ENCODE assay signal across 8 mouse cellular contexts in the genomic region with DNA sequence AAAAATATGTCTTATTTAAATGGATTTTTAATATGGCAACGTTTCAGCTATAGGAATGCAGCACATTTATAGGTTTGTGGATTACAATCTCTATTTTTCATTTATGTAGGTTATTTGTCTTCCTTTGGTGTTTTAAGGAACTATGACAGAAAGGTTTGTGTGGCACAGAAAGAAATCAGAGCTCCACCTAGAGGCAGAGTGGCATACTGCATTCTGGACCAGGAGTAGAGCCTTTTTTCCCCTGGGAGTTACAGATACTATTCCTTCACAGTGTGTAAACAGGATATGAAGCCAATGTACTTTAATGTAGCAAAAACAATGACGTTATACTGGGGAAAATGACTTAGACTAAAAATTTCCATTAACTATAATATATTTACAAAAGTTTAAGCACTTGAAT.
DNase-seq lines count a peak whose midpoint lies in the region; ATAC-seq and TF ChIP-seq lines count a peak whose summit lies in the region.
"Had no signal": no experiment of that assay in that cellular context is flagged by ENCODE, and none has a peak within 500 bp of the region (broad histone marks: within the 10 kb centered on the region; RNA-seq: fewer than 3 reads in every experiment).

No protein-coding gene starts in this region.

- H3K9ac ChIP-seq in kidney, postnatal 0 days (ENCODE audit: low read depth, low read length), result no peak overlapping the region
- no peak overlapping the region for H3K9ac ChIP-seq in liver, postnatal 0 days (replicated peaks)
- H3K9ac ChIP-seq: limb, embryonic 15.5 days had no signal

- H3K27ac ChIP-seq in kidney, postnatal 0 days, result no peak overlapping the region
- H3K27ac ChIP-seq in liver, postnatal 0 days (ENCODE audit: low read depth), result no peak overlapping the region
- H3K27ac ChIP-seq: limb, embryonic 15.5 days had no signal

- H3K27me3 ChIP-seq in C2C12 (ENCODE audit: control insufficient read depth, insufficient read depth, insufficient read length), result no peaks in the 10 kb centered on the region
- H3K27me3 ChIP-seq in kidney, postnatal 0 days (ENCODE audit: insufficient read depth, low read length), result no peaks in the 10 kb centered on the region
- no peaks in the 10 kb centered on the region for H3K27me3 ChIP-seq in liver, postnatal 0 days (ENCODE audit: insufficient read depth, low read length)
- H3K27me3 ChIP-seq: limb, embryonic 15.5 days had no signal

- H3K79me3 ChIP-seq in C2C12 (ENCODE audit: low read depth), result no peaks in the 10 kb centered on the region

- ATAC-seq in kidney, postnatal 0 days (replicated peaks; ENCODE audit: low FRiP score, low read depth), result no peak
- ATAC-seq in liver, postnatal 0 days, result no peak; the same call in 1 of the 2 replicates

- H3K79me2 ChIP-seq in C2C12 (ENCODE audit: control insufficient read depth, insufficient read depth), result no peaks in the 10 kb centered on the region

- peak; percentile 70 for DNase-seq in ES-CJ7 (ENCODE audit: low read depth, low spot score)
- peak; percentile 6 for DNase-seq in cerebellum, adult 8-10 months
- peak; percentile 73 to 74 for DNase-seq in frontal cortex, postnatal 36 days (ENCODE audit: low spot score in 2 of 2)
- DNase-seq in kidney, postnatal 0 days (ENCODE audit: low spot score), result peak; percentile 80
- DNase-seq in liver, postnatal 0 days, result peak; percentile 65
- DNase-seq in right cerebral cortex, postnatal 14 days, result peak; percentile 75

- no peaks in the 10 kb centered on the region for H3K36me3 ChIP-seq in C2C12 (ENCODE audit: control insufficient read depth, insufficient read depth)
- H3K36me3 ChIP-seq in kidney, postnatal 0 days (ENCODE audit: insufficient read depth, low read length), result no peaks in the 10 kb centered on the region
- H3K36me3 ChIP-seq in liver, postnatal 0 days (replicated peaks; ENCODE audit: insufficient read depth, low read length), result no peaks in the 10 kb centered on the region
- H3K36me3 ChIP-seq: limb, embryonic 15.5 days had no signal

- no peaks in the 10 kb centered on the region for H3K4me1 ChIP-seq in kidney, postnatal 0 days (replicated peaks; ENCODE audit: insufficient read depth, low read length)
- no peaks in the 10 kb centered on the region for H3K4me1 ChIP-seq in liver, postnatal 0 days (ENCODE audit: insufficient read depth)
- H3K4me1 ChIP-seq: limb, embryonic 15.5 days had no signal

- H3K9me3 ChIP-seq in kidney, postnatal 0 days (replicated peaks; ENCODE audit: low read length), result no peaks in the 10 kb centered on the region
- no peaks in the 10 kb centered on the region for H3K9me3 ChIP-seq in liver, postnatal 0 days (ENCODE audit: low read length)
- H3K9me3 ChIP-seq: limb, embryonic 15.5 days had no signal

- H3K4me3 ChIP-seq in C2C12 (ENCODE audit: insufficient read depth, poor library complexity, severe bottlenecking), result no peak overlapping the region
- H3K4me3 ChIP-seq in kidney, postnatal 0 days (replicated peaks; ENCODE audit: low read depth, low read length), result no peak overlapping the region
- no peak overlapping the region for H3K4me3 ChIP-seq in liver, postnatal 0 days (ENCODE audit: low read depth, low read length)
- H3K4me3 ChIP-seq: limb, embryonic 15.5 days had no signal

- TF ChIP-seq EP300 in liver, postnatal 0 days (IDR thresholded peaks at IDR 0.05; ENCODE audit: low read depth), result no peak

- peak; percentile 20 for TF ChIP-seq CTCF in C2C12 (IDR thresholded peaks at IDR 0.05; ENCODE audit: control insufficient read depth, insufficient read depth, insufficient read length)
- peak; percentile 92 for TF ChIP-seq CTCF in kidney, postnatal 0 days (IDR thresholded peaks at IDR 0.05; ENCODE audit: low read depth)
- peak; percentile 83 for TF ChIP-seq CTCF in liver, postnatal 0 days (IDR thresholded peaks at IDR 0.05; ENCODE audit: low read depth)

- no peak overlapping the region for H3K4me2 ChIP-seq in kidney, postnatal 0 days (ENCODE audit: low read length)
- H3K4me2 ChIP-seq in liver, postnatal 0 days (ENCODE audit: low read depth, low read length), result no peak overlapping the region
- H3K4me2 ChIP-seq: limb, embryonic 15.5 days had no signal

- H3ac ChIP-seq in C2C12 (ENCODE audit: control insufficient read depth, insufficient read length, low read depth), result no peak overlapping the region

- WGBS in kidney, postnatal 0 days, result 1% methylated on average over 2 of the region's 2 CpGs
- 3% methylated on average over 2 of the region's 2 CpGs for WGBS in liver, postnatal 0 days (ENCODE audit: insufficient replicate concordance)

TF ChIP-seq in C2C12, 6 proteins besides CTCF, POLR2A, EP300 and RAD21:
- TF ChIP-seq MYOG (IDR thresholded peaks at IDR 0.05; ENCODE audit: control insufficient read depth, extremely low read depth, insufficient read length) (no peak), FOSL1 (IDR thresholded peaks at IDR 0.05; ENCODE audit: insufficient read depth, low read length, poor library complexity, severe bottlenecking) (no peak)

Comparison
In these comparisons a context has a peak if more than half of its experiments do, and no peak if none do; other contexts are left out.
1. CTCF ChIP-seq: peak in every context shown above with its lines; median percentile 92 in kidney, postnatal 0 days; 83 in liver, postnatal 0 days; 20 in C2C12.
2. DNase-seq: peak in every context shown above with its lines; median percentile 80 in kidney, postnatal 0 days; 75 in right cerebral cortex, postnatal 14 days; 74 in frontal cortex, postnatal 36 days; 70 in ES-CJ7; 65 in liver, postnatal 0 days; 6 in cerebellum, adult 8-10 months.